Mouse (Mus musculus): ENCODE results near the gene E2f8.

Gene E2f8

GRCm38 (mm10) chr7:48881486-48881885 is at the start of gene E2f8:
TSS of gene E2f8 (minus strand) at chr7:48881596.
- DNase-seq = peak; percentile 87 to 92

DNA sequence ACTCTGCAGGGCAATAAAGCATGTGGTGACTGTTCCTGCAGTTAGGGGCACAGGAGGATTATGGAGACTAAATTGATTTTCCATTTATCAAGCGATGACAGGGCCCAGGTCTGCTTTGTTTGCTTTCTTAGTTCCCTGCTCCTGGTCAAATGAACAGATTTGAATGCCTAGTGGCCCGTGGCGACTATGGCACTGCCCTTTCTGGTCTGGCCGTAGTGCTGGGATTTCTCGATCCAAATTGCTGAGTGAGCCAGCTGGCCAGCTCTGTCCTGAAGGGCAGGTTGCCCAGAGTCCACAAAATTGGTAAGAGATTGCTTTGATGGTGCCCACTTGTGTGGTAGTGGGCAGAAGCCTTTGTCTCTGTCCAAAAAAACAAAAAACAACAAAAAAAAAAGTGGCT is 49.0 kb upstream of the E2f8 start:
- DNase-seq = peak in 1 of 2 experiments; percentile 18

- peak; percentile 82 to 84 for DNase-seq
These were observed 47.0 kb upstream of the E2f8 start for GRCm38 (mm10) chr7:48928364-48928763.

GRCm38 (mm10) chr7:48925214-48925613 is 43.8 kb upstream of the E2f8 start:
- peak; percentile 13 to 19 for DNase-seq

GRCm38 (mm10) chr7:48923620-48924019 is 42.2 kb upstream of the E2f8 start:
- DNase-seq = peak in 1 of 2 experiments; percentile 34

GRCm38 (mm10) chr7:48918389-48918788 is 37.0 kb upstream of the E2f8 start:
- no peak for DNase-seq

- DNase-seq = no peak
These were observed 36.6 kb upstream of the E2f8 start for GRCm38 (mm10) chr7:48917988-48918387.

DNA sequence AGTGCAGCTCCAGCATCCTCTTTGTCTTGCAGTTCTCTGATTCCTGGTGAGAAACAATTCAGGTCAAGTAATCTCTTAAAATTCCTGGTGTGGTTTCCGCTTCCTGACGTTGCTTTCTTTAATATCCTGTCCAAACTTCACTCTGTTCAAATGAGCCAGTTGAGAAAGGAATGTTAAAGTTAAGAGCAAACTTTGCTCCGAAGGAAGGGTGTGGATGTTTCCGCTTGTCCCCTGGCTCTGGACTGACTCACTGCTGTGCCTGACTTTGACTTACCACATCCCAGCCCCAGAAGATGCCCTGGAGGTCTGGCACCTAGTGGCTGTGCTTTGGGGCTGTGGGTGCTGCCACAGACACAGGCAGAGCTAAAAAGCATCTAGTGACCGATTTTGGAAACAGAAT is 36.1 kb upstream of the E2f8 start:
- DNase-seq = no peak

DNA sequence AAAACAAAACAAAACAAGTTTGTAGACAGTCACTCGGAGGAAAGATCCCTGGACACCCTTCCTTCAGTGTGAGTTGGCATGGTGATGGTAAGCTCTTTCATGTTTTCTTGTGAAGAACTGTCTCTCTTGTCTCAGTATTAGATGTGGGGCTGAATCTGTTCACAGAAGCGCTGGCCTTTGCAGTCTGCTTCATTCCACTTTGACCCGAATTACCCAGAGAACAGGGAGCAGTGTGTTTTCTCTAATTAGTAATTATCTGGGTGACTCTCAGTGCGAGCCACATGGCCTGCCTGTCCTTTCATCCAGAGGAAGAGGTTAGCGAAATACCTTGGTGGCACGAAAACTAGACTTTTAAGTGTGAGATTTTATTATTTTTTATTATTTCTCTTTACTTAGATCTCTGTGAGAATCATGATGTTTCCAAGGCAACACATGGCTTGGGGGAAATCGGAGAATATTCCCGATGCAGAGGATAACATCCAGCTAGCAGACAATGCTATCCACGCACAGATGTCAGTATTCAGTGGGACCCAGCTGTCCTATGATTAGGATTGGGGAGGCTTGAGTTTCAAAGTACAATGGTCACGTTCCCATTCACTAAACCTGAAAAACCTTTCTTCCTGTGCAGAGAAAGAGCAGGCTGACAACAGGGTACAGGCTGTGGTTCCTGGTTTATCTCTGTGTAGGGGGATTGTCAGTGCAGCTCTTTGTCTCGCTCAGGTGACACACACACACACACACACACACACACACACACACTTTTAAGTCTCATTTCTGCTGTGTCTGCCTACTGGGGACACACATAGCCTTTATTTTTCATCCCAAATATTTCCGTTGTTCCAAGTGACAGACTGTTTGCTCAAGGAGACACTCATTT is 33.5 kb upstream of the E2f8 start:
- no peak for DNase-seq

- no peak for DNase-seq
These were observed 29.8 kb upstream of the E2f8 start for GRCm38 (mm10) chr7:48911146-48911545.

- DNase-seq = no peak
These were observed 28.9 kb upstream of the E2f8 start for GRCm38 (mm10) chr7:48910282-48910681.

GRCm38 (mm10) chr7:48909342-48909671 is 27.9 kb upstream of the E2f8 start:
- no peak for DNase-seq

GRCm38 (mm10) chr7:48908521-48909341 is 27.3 kb upstream of the E2f8 start, which contains the start of gene Nav2:
TSS of gene Nav2 (plus strand) at chr7:48908716.
- no peak for DNase-seq

- DNase-seq = no peak
These were observed 21.1 kb upstream of the E2f8 start for GRCm38 (mm10) chr7:48902454-48902853.

DNA sequence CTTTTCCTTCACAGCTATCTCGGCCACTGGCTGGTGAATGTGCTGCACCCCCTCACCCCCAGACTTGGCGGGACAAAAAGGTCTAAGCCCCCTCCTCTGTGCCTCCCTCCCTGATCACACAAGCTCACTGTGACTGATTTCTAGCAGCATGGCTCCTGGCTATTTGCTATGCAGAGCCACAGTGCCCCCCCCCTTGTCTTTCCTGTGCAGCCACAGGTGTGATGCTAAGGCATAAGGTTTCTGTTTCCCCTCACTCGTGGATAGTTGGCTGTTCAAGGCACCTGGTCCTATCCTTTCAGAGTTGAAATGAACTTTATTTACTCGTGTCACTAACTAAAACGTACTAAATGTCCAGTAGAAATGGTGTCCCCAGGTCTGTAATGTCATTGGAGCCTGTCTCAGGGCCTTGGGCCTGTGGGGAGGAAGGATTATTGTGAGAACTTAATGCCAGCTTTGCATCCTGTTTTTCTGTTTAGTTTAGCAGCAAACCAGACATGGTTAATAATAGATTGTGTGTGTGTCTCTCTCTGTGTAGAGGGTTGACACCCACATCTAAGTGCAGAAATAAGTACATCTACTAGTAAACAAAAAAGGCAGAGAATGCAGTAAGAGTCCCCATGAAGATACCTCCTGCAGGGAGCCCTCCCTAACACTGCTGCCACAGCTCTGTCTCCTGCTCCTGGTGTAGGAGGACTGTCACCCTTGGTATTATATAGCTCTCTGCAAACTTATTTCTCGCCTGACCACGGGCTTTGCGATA is 19.2 kb upstream of the E2f8 start:
- no peak for DNase-seq

GRCm38 (mm10) chr7:48898416-48898815 is 17.0 kb upstream of the E2f8 start:
- no peak for DNase-seq

DNA sequence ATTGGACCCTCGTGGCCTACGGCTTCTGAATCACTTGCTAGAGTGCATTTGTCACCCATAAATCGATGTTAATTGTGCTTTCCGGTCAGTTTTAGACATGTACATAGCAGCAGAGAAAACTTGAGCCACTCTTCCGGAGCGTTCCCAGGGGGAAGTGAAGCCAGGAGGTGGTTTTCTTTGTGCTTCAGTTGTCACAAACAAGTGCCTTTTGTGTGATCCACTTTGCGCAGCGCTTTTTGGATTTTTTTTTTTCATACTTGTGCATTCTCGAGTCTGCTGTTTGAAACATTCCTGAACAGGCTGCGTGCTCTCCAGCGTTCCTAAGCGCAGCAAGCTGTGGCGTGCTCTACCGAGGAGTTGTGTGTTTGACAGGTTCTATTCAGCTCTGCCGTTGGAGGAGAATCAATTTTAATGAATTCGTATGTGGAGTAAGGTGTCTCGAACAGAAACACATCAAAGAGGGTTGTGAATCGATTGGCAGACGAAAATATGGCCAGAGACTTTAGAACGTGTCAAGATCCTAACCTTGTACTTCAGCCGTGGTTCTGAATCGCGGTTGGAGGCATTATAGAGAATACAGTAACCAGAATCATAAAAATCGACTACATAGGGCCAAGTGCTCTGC is 16.3 kb upstream of the E2f8 start:
- peak; percentile 31 to 55 for DNase-seq

DNA sequence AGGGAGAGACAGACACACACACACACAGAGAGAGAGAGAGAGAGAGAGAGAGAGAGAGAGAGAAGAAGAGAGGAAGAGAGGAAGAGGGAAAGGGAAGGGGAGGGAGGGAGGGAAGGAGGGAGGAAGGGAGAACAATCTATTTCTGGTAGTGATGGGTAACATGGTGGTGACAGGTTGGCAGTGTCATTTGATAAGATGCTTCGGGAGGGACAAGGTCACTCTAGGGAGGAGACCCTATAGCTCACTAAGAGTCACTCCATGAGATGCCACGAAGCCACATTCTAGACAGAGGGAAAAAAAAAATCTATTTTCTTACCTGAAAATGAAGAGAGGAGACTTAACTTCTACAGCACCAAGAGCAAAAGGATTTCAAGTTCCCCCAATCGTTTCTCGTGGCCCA is 14.7 kb upstream of the E2f8 start:
- no peak for DNase-seq

DNA sequence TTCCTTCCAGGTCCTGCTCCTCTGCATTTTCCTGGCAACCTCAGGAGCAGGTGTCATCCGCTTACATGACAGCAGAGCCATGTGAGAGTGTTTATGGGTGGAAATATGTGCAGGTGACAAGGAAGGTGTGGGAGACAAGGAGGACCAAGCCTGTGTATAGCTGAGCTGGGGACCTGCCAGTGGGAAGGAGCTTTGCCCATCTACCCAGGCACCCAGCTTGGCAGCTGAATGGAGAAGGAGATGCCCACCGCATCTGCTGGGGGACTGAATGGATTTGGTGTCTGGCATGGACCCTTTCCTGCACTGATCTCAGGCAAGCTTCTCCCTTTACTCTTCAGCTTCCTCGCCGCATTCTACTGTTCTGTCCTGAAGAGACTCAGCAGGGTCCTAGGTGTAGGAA is 14.1 kb upstream of the E2f8 start:
- no peak for DNase-seq

DNA sequence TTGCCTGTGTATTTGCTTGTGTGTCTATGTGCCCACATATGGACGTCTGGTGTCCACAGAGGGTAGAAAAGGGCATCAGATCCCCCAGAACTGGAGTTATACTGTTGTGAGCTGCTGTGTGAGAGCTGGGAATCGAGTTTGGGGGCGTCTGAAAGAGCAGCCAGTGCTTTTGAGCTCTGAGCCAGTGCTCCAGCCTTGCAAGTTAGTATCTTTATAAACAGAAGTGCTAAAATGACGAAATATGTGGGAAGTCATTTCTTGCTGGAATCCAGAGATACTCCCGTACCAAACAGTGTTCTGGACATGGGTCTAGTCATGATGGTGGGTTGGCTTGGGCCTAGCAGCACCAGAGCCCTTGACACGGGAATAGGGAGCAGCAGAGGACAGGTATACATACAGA is 13.4 kb upstream of the E2f8 start:
- no peak for DNase-seq

DNA sequence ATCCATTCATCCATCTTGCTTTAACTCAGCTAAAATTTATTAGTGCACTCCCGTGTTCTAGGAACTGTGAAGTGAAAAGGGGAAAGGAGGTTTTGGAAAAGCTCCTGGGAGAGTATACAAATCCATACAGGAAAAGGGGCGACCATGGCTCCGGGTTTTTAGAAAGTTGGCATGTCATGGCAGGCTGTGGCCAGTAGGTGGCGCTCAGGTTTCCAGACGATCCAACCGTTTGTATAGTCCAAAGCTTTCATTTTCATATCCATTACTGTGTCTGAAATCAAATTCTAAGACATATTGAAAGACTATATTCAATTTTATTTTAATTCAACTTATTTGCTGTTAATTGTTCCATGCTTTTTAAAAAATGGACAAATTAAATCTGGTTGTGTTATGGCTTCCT is 12.8 kb upstream of the E2f8 start:
- DNase-seq = peak; percentile 82 to 83

GRCm38 (mm10) chr7:48893093-48893492 is 11.7 kb upstream of the E2f8 start:
- DNase-seq = no peak

- no peak for DNase-seq
These were observed 9.6 kb upstream of the E2f8 start for GRCm38 (mm10) chr7:48891029-48891428.

Measured in kidney, postnatal 4 days (tissue).